Mouse (Mus musculus): ENCODE results near the gene Sorcs3. TPM values are rescaled to one million over a fixed set of nuclear protein-coding genes. Genes with fewer than 3 reads are reported as not detected.

Sorcs3 gene
- polyA plus RNA-seq, 1 experiment: 0.03 TPM

DNA sequence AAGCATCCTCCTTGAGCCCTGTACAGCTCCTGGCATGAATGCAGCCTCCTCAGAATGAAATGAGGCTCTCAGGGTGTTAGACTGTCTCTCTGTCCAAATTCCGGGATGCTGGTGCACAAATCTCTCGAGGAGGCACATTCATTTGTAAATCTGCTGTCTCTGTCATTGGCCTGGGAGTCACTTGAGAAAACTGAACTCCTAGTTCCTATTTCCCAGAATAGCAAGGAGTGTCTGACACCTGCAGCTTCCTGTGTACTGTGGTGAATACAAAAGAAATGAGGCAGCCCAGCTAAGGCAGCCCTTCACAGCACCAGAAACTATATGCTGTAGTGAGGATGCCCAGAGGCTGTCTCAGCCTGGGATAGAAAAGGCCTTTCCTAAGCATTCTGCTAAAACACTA, 444.1 kb downstream of the Sorcs3 start:
- no peaks in the 10 kb centered on the region for H3K36me3 ChIP-seq (ENCODE audit: control insufficient read depth, insufficient read depth, low read length)
- TF ChIP-seq CTCF (IDR thresholded peaks at IDR 0.05; ENCODE audit: extremely low read depth, insufficient read length, insufficient replicate concordance, low read depth, low read length) (no peak), POLR2A (IDR thresholded peaks at IDR 0.05; ENCODE audit: low read depth, low read length) (no peak)
- H3K27me3 ChIP-seq (ENCODE audit: control insufficient read depth, insufficient read depth, low read length): no peaks in the 10 kb centered on the region
- H3K27ac ChIP-seq (ENCODE audit: insufficient read depth, low read depth, low read length): no peak overlapping the region
- H3K4me3 ChIP-seq (ENCODE audit: low read depth, low read length): no peak overlapping the region
- H3K4me1 ChIP-seq (ENCODE audit: control insufficient read depth, insufficient read depth, insufficient read length, low read length): no peaks in the 10 kb centered on the region
- 75% methylated on average over 2 of the region's 2 CpGs for WGBS

DNA sequence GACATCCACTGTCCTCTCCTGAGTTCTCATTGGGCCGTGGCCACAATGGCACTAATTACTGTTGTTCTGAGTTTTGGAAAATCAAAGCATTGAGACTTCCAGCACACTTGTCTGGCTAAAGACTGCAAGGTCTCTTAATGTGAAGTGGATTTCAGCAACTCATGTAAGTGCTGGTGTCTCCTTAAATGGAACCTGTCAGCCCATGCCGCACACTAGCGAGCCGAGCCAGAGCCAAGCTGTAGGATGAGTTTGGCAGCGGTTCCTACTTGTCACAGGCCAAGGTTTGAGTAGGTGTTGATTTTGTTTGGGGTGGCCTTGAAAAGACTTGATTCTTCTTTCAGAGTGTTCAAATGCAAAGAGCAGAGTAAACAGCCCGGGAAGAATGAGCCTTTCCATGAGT, 445.8 kb downstream of the Sorcs3 start:
- TF ChIP-seq POLR2A (IDR thresholded peaks at IDR 0.05; ENCODE audit: low read depth, low read length) (no peak), CTCF (IDR thresholded peaks at IDR 0.05; ENCODE audit: extremely low read depth, insufficient read length, insufficient replicate concordance, low read depth, low read length) (no peak)
- Histone ChIP-seq H3K36me3 (ENCODE audit: control insufficient read depth, insufficient read depth, low read length) (no peaks in the 10 kb centered on the region), H3K27ac (ENCODE audit: insufficient read depth, low read depth, low read length) (no peak overlapping the region), H3K27me3 (ENCODE audit: control insufficient read depth, insufficient read depth, low read length) (no peaks in the 10 kb centered on the region), H3K4me3 (ENCODE audit: low read depth, low read length) (no peak overlapping the region), H3K4me1 (ENCODE audit: control insufficient read depth, insufficient read depth, insufficient read length, low read length) (no peaks in the 10 kb centered on the region)
- whole genome bisulfite sequencing: 69% methylated on average over 6 of the region's 6 CpGs

DNA sequence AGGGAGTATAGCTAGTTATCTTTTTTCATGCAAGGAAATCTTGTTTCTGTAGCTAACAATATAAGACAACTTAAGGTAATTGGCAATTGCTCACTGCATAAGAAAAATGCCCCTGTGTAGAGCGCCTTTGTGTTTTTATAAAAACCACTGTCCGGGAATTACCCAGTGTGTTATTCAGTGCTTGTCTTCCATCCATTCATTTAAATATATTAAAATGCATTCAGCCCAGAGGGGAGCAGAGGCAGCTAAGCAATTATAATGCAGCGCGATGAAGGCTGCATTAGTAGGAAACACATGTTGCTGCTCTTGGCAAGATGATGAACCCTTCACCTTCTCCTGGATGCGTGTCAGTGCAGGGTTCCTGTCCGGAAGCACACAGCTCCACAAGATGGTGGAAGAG, 454.4 kb downstream of the Sorcs3 start:
- Histone ChIP-seq H3K36me3 (ENCODE audit: control insufficient read depth, insufficient read depth, low read length) (no peaks in the 10 kb centered on the region), H3K27ac (ENCODE audit: insufficient read depth, low read depth, low read length) (no peak overlapping the region), H3K4me1 (ENCODE audit: control insufficient read depth, insufficient read depth, insufficient read length, low read length) (no peaks in the 10 kb centered on the region), H3K4me3 (ENCODE audit: low read depth, low read length) (no peak overlapping the region), H3K27me3 (ENCODE audit: control insufficient read depth, insufficient read depth, low read length) (no peaks in the 10 kb centered on the region)
- TF ChIP-seq CTCF (IDR thresholded peaks at IDR 0.05; ENCODE audit: extremely low read depth, insufficient read length, insufficient replicate concordance, low read depth, low read length) (no peak), POLR2A (IDR thresholded peaks at IDR 0.05; ENCODE audit: low read depth, low read length) (no peak)
- 93% methylated on average over 6 of the region's 6 CpGs for WGBS

DNA sequence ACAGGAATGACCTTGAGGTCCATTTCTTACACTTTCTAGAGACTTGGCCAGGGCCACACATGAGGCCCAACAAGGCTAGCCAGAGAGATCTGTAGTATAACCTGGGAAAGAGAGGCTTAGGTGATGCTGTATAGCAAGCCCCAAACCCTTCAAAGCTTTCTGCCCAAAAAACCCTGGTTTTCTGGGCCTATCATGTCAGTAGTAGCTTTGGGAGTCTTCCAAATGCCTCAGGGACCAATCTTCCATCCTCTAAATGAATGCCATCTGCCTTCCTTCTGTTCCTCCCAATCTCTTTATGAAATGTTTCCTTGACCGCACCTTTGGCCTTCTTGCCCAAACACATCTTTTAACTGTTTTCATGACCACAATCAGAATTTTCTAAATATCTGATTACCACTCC, 474.1 kb downstream of the Sorcs3 start:
- 96% methylated on average over 1 of the region's 1 CpGs for whole genome bisulfite sequencing
- no peaks in the 10 kb centered on the region for H3K36me3 ChIP-seq (ENCODE audit: control insufficient read depth, insufficient read depth, low read length)
- H3K4me1 ChIP-seq (ENCODE audit: control insufficient read depth, insufficient read depth, insufficient read length, low read length): no peaks in the 10 kb centered on the region
- no peak overlapping the region for H3K27ac ChIP-seq (ENCODE audit: insufficient read depth, low read depth, low read length)
- H3K27me3 ChIP-seq (ENCODE audit: control insufficient read depth, insufficient read depth, low read length): no peaks in the 10 kb centered on the region
- H3K4me3 ChIP-seq (ENCODE audit: low read depth, low read length): no peak overlapping the region
- TF ChIP-seq POLR2A (IDR thresholded peaks at IDR 0.05; ENCODE audit: low read depth, low read length): no peak
- TF ChIP-seq CTCF (IDR thresholded peaks at IDR 0.05; ENCODE audit: extremely low read depth, insufficient read length, insufficient replicate concordance, low read depth, low read length): no peak

DNA sequence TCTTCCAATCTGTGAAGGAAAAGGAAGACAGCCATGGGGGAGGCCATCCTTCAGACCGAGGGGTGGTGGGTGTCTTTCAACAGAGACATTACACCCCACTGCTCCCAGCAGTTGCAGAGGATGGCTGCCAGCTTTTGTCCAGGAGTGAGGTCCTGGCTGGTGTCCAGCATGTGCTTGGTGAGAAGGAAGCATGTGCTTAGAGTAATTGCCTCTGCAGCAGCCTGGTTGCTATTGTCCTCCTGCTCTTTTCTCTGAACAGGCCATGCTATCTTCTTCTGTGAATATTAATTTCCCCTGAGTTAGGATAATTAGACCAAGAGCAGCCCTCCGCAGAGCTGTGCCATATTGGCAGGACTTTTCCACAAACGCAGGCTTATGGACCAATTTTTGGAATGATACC, 476.7 kb downstream of the Sorcs3 start:
- no peaks in the 10 kb centered on the region for H3K4me1 ChIP-seq (ENCODE audit: control insufficient read depth, insufficient read depth, insufficient read length, low read length)
- WGBS: 78% methylated on average over 3 of the region's 3 CpGs
- H3K36me3 ChIP-seq (ENCODE audit: control insufficient read depth, insufficient read depth, low read length): no peaks in the 10 kb centered on the region
- no peak overlapping the region for H3K27ac ChIP-seq (ENCODE audit: insufficient read depth, low read depth, low read length)
- H3K4me3 ChIP-seq (ENCODE audit: low read depth, low read length): no peak overlapping the region
- H3K27me3 ChIP-seq (ENCODE audit: control insufficient read depth, insufficient read depth, low read length): no peaks in the 10 kb centered on the region
- TF ChIP-seq POLR2A (IDR thresholded peaks at IDR 0.05; ENCODE audit: low read depth, low read length) (no peak), CTCF (IDR thresholded peaks at IDR 0.05; ENCODE audit: extremely low read depth, insufficient read length, insufficient replicate concordance, low read depth, low read length) (no peak)

DNA sequence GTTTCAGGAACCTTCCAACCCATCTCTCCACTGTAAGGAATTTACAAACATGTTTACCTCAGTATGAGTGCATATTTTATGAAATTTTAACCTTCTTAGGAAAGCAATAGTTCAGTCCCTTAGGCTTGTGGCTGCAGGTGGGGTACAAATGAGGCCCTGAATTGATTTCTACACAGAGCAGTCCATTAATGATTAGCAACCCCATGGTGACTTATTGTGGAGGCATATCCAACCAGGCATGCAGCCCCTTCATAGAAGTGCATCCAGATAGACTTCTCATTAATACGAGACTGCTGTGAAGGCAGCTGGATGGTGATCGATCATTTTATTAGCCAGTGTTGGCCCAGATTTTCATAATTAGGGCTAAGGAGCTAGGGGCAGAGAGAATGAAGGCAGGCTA, 480.5 kb downstream of the Sorcs3 start:
- no peaks in the 10 kb centered on the region for H3K27me3 ChIP-seq (ENCODE audit: control insufficient read depth, insufficient read depth, low read length)
- no peak overlapping the region for H3K27ac ChIP-seq (ENCODE audit: insufficient read depth, low read depth, low read length)
- no peaks in the 10 kb centered on the region for H3K4me1 ChIP-seq (ENCODE audit: control insufficient read depth, insufficient read depth, insufficient read length, low read length)
- H3K4me3 ChIP-seq (ENCODE audit: low read depth, low read length): no peak overlapping the region
- 64% methylated on average over 2 of the region's 2 CpGs for WGBS
- H3K36me3 ChIP-seq (ENCODE audit: control insufficient read depth, insufficient read depth, low read length): no peaks in the 10 kb centered on the region
- no peak for TF ChIP-seq CTCF (IDR thresholded peaks at IDR 0.05; ENCODE audit: extremely low read depth, insufficient read length, insufficient replicate concordance, low read depth, low read length)
- no peak for TF ChIP-seq POLR2A (IDR thresholded peaks at IDR 0.05; ENCODE audit: low read depth, low read length)

DNA sequence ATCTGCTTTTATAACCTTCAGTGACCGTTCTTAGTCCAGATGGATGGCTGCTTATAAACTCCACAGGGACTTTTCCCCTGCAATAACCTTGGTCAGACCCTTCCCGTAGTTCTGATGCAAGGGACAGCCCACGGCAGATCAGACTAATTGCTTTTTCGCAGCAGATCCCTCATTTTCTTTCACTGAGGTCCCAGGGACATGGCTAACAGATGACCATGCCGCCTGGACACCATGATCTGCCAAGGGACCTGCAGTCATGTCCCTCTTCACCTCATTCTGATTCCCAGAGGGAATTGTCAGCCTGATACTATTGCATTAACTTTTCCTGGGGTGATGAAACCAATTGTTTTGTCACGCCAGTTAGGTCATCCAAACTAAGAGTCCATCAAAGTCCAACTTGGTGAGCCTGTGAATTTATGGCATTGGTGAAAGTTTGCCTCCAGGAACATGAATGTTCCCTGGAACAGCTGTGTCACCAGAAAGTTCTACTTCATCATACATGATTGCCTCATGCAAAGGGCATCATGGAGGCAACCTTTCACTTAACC, 494.4 kb downstream of the Sorcs3 start:
- Histone ChIP-seq H3K27ac (ENCODE audit: insufficient read depth, low read depth, low read length) (no peak overlapping the region), H3K27me3 (ENCODE audit: control insufficient read depth, insufficient read depth, low read length) (no peaks in the 10 kb centered on the region), H3K4me1 (ENCODE audit: control insufficient read depth, insufficient read depth, insufficient read length, low read length) (no peaks in the 10 kb centered on the region), H3K4me3 (ENCODE audit: low read depth, low read length) (no peak overlapping the region), H3K36me3 (ENCODE audit: control insufficient read depth, insufficient read depth, low read length) (no peaks in the 10 kb centered on the region)
- WGBS: 75% methylated on average over 6 of the region's 6 CpGs
- no peak for TF ChIP-seq POLR2A (IDR thresholded peaks at IDR 0.05; ENCODE audit: low read depth, low read length)
- TF ChIP-seq CTCF (IDR thresholded peaks at IDR 0.05; ENCODE audit: extremely low read depth, insufficient read length, insufficient replicate concordance, low read depth, low read length): no peak
